Mouse (Mus musculus) kidney, adult 11 months (tissue): ENCODE measurements at regions not wholly inside any gene's neighbourhood (a gene's known extent, or its start where the extent isn't known, plus 50 kb on each side); places are given as distances from the start of the nearest gene placed in this dataset.

Experiments
- DNase-seq: peaks from one replicate; pipeline ENCODE4 v3.0.0; 2022

- DNase-seq: no peak
Observed at GRCm38 (mm10) chrX:121661913-121662312, 735.3 kb downstream of the Nap1l3 start.

GRCm38 (mm10) chrX:121654582-121654981 lies 742.6 kb downstream of the Nap1l3 start:
- no peak for DNase-seq

GRCm38 (mm10) chrX:121645548-121645947 lies 751.7 kb downstream of the Nap1l3 start:
- DNase-seq: peak; percentile 11

GRCm38 (mm10) chrX:121637180-121637579 lies 760.0 kb downstream of the Nap1l3 start:
- no peak for DNase-seq

- DNase-seq: no peak
Observed at GRCm38 (mm10) chrX:121612061-121612460, 785.1 kb downstream of the Nap1l3 start.

- no peak for DNase-seq
Observed at GRCm38 (mm10) chrX:121592864-121593263, 804.3 kb downstream of the Nap1l3 start.
